Mouse (Mus musculus): ENCODE results near the gene Gm7970.
"Not testable (repeated sequence)": the region's sequence is repeated elsewhere in the genome, so short reads cannot be mapped to it uniquely, and the experiment has no call there.

Gene Gm7970

DNA sequence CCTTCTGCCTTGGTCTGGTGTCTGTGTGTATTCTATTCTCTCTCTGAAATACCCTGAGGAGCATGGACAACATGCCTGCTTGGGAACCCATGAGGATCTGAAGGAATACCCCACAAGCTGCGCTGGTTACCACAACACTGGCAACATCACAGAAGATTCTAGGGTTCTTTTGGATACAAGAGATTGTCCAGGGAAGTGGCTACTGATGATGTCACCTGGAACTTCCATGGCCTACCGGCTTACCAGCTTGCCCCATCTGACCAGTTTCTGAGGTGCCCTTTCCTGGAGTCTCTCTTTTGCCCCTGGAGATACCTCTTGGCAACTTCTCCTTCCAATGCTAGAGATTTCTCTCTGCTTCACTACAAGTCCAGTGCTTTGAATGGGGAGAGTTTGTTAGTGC is at the start of gene Gm7970:
TSS of gene Gm7970 (minus strand) at position 101 of the 400 bp plus-strand sequence.
- CTCF ChIA-PET, POLR2A ChIA-PET: not testable (repeated sequence)

- POLR2A ChIA-PET = not testable (repeated sequence)
Observed at GRCm38 (mm10) chr14:41600935-41601334, 45.6 kb upstream of the Gm7970 start.

GRCm38 (mm10) chr14:41586346-41586745 is 31.0 kb upstream of the Gm7970 start:
- CTCF ChIA-PET = not testable (repeated sequence)
- POLR2A ChIA-PET = interaction anchor here in 1 of 4 experiments (0.6 kb wide), 1 partner anchor 1540 kb away, joined by 3 read pairs; no protein-coding TSS in a partner anchor

More at GRCm38 (mm10) chr14:41600935-41601334, 45.6 kb upstream of the Gm7970 start:
- CTCF ChIA-PET = not testable (repeated sequence)

GRCm38 (mm10) chr14:41572911-41573310 is 17.5 kb upstream of the Gm7970 start, which contains the start of gene 1700049E17Rik2:
TSS of gene 1700049E17Rik2 (plus strand) at chr14:41573211.
- CTCF ChIA-PET, POLR2A ChIA-PET: not testable (repeated sequence)

GRCm38 (mm10) chr14:41524695-41525094 is 30.7 kb downstream of the Gm7970 start:
- CTCF ChIA-PET = not testable (repeated sequence)

GRCm38 (mm10) chr14:41520683-41521082 is 34.7 kb downstream of the Gm7970 start:
- CTCF ChIA-PET, POLR2A ChIA-PET: not testable (repeated sequence)

More at GRCm38 (mm10) chr14:41524695-41525094, 30.7 kb downstream of the Gm7970 start:
- POLR2A ChIA-PET = not testable (repeated sequence)

Measured in embryonic stem cell, embryonic (primary cell).